Mouse (Mus musculus) Patski (cell line): ENCODE measurements at regions not wholly inside any gene's neighbourhood (a gene's known extent, or its start where the extent isn't known, plus 50 kb on each side); places are given as distances from the start of the nearest gene placed in this dataset.
A peak's percentile ranks its signal among the peaks of the same experiment; 100 is the strongest.
"Not testable (repeated sequence)": the region's sequence is repeated elsewhere in the genome, so short reads cannot be mapped to it uniquely, and the experiment has no call there.

ENCODE experiments used
- ATAC-seq: fragments of 100-300 bp; one replicate; pipeline ENCODE4 v1.8.0; 2021
- CTCF ChIA-PET: fragments of 350-600 bp; sonication (Branson Sonifier 250); formaldehyde crosslinking; loops from one replicate; lab custom pipeline; 2022; ENCODE audit warnings: inconsistent platforms; lab: Charles Lee
- POLR2A ChIA-PET: fragments of 350-600 bp; sonication (Branson Sonifier 250); formaldehyde crosslinking; loops from one replicate; lab custom pipeline; 2022; ENCODE audit warnings: antibody characterized with exemption, inconsistent platforms; lab: Charles Lee
- DNase-seq: peaks from one replicate; pipeline ENCODE4 v3.0.0-alpha.2; 2011; ENCODE audit warnings: low read depth, low spot score
- H3K27me3 ChIP-seq: fragments of 371-371 bp; one replicate; pipeline ENCODE4 v1.5.1; 2021
- CTCF ChIP-seq: fragments of 100-300 bp; IDR thresholded peaks from one replicate; pipeline ENCODE4 v1.5.1; 2021
- in situ Hi-C: fragments of 300-500 bp; cut with MboI; formaldehyde crosslinking; loops from 3 replicates; pipeline ENCODE4 v1.11.1; 2018; ENCODE audit warnings: low pct_unique_long_range_greater_than_20kb, mixed read lengths

DNA sequence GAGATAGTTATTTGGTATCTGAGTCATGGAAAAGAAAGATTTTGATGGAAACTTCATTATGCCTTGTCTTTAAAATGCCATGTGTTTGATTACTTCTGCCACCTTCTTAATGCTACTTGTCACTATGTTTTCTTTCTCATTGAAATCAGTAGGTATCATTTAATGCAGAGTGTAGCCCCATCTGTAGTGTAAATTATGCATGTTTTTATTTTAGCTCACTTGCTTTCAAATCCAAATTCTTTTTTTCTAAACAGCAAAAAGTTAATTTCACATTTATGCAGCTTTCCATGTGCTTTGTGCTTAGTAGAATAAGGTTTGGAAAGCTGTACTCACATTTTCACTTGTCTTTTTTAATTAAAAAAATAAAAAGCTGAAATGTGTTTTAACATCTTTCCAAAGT is 748.0 kb upstream of the Epha7 start:
- ATAC-seq (no peak), DNase-seq (no peak)
- no peak for TF ChIP-seq CTCF
- in situ Hi-C loops: no loop called here
- no peaks in the 10 kb centered on the region for H3K27me3 ChIP-seq
- POLR2A ChIA-PET: no interaction called here
- CTCF ChIA-PET: no interaction called here

DNA sequence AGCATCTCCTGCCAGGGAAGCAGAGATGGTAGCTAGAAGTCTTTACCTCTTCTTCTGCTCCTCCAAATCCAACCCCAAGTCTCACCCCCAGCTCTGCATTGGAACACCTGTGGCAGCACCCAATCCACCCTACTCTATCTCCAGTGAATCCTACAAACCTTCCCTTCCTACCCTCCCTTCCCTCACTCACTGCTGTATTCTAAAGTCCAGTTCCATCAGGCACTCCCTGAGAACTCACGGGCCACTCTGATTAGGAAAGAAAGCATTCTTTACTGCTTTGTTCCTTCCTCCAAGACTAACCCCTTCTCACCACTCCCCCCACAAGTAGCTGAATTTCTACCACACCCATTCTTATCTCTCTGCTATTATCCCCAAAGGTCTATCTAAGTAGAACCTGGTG is 747.1 kb upstream of the Epha7 start:
- in situ Hi-C loops: no loop called here
- ChIA-PET CTCF (no interaction called here), POLR2A (no interaction called here)

DNA sequence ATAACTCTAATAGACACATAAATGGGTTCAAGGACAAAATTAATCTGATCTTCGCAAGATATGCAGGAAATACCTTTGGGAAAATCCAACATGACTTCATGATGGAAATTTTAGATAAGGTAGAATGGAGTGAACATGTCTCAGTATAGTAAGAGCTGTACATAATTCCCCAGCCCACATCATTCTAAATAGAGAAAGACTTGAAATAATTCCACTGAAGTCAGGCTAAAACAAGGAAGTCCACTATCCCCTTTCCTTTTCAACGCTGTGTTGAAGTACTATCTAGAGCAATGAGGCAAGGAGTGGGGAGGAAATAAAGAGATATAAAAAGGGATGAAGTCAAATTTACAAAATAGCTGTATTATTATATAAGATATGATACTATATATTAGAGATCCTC is 733.9 kb upstream of the Epha7 start:
- DNase-seq: no peak
- ChIA-PET CTCF (no interaction called here), POLR2A (no interaction called here)
- no peak for TF ChIP-seq CTCF
- in situ Hi-C loops: no loop called here
- H3K27me3 ChIP-seq: no peaks in the 10 kb centered on the region
- no peak for ATAC-seq

More for the DNA sequence above, 747.1 kb upstream of the Epha7 start:
- no peaks in the 10 kb centered on the region for H3K27me3 ChIP-seq
- no peak for TF ChIP-seq CTCF
- DNase-seq (no peak), ATAC-seq (no peak)

DNA sequence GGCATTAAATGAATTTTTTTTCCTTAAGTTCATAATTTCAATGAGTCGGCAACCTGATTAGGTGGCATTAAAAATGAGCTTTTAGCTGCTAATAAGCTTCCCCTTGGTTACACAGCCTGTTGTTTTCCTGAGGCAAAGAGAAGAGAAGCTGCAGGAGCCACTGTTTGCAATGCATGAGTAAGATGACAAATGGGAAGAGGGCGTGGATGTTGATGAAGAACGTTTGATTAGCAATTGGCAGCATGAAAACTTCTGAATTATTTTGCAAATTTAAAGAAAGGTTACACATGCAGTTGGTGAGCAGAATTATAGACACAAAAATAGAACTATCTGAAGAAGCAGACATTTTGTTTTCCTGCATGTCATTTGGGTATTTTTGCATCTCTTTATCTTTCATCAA is 720.1 kb upstream of the Epha7 start:
- TF ChIP-seq CTCF: no peak
- H3K27me3 ChIP-seq: no peaks in the 10 kb centered on the region
- CTCF ChIA-PET: no interaction called here
- POLR2A ChIA-PET: no interaction called here
- in situ Hi-C loops: no loop called here
- DNase-seq (no peak), ATAC-seq (no peak)

DNA sequence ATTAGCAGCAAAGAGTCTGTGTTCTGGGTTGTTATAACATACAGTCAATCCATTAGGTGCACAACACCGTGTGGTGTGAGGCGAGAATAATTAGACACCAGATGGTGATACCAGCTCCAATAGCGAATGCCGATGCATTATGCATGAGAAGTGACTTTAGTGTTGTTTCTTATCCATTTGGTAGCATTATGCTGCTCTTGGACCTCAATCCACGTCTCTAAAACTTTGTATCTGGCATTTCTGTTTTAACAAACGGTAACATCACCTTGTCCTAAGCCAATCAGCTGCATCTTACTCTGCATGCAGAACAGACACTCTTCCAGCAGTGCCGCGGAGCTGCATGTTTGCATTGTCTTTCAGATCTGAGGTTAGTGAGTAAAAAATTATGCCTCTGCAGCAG is 669.8 kb upstream of the Epha7 start:
- in situ Hi-C loops: no loop called here
- POLR2A ChIA-PET: no interaction called here

DNA sequence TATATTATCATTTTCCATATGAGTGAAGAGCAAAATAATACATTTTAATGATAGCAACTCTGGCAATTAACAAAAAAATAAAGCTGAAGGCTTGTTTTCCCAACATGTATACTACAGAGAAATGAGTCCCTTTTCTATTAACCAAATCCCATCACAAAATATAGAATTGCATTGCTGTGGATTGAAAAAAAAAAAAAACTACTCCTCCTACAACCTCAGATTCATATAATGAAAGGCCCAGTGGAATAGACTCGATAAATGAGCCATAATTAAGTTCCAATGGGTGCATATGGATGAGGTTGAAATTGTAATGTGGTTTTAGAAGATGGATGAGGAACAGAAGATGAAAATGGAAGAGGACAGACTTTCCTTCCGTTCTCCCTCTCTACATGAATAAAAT is 657.8 kb upstream of the Epha7 start:
- ATAC-seq (no peak), DNase-seq (no peak)
- no peak for TF ChIP-seq CTCF
- ChIA-PET POLR2A (no interaction called here), CTCF (no interaction called here)
- in situ Hi-C loops: no loop called here
- H3K27me3 ChIP-seq: no peaks in the 10 kb centered on the region

More for the DNA sequence above, 669.8 kb upstream of the Epha7 start:
- TF ChIP-seq CTCF: no peak
- CTCF ChIA-PET: no interaction called here
- ATAC-seq: no peak
- no peak for DNase-seq
- H3K27me3 ChIP-seq: no peaks in the 10 kb centered on the region

DNA sequence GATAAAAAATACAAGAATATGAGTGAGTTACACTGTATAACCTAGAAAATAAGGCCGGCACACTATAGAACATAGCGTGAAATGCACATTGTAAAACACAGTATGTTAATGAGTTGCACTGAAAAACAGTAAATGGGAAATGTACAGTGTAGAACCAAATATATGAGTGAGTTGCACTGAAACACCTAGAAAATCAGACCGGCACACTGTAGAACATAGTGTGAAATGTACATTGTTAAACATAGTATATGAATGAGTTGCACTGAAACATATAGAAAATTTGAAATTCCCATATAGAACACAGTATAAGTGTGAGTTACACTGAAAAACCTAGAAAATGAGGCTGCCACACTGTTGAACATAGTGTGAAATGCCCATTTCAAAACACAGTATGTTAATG is 636.2 kb upstream of the Epha7 start:
- in situ Hi-C loops: no loop called here

DNA sequence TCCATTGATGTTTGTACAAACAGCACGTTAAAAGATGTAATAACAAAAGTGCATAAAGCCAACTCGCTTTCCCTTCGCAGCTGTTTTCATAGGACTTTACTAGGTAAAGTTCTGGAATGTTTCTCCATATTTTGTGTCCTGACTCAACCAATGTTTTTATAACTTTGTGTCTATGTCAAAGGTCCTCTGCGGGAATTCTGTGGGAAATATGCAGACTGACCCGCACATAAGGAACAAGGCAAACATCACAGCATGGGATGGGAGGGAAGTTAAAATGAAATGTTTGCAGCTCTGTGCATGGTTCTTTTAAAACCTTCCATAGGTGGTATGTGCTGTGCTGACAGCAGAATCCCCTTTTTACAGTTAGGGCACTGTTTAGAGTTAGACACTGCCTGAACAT is 622.1 kb upstream of the Epha7 start:
- DNase-seq (no peak), ATAC-seq (no peak)
- no peaks in the 10 kb centered on the region for H3K27me3 ChIP-seq
- in situ Hi-C loops: no loop called here
- CTCF ChIA-PET: no interaction called here
- no peak for TF ChIP-seq CTCF
- POLR2A ChIA-PET: no interaction called here

More for the DNA sequence above, 636.2 kb upstream of the Epha7 start:
- CTCF ChIA-PET: no interaction called here
- TF ChIP-seq CTCF: no peak
- POLR2A ChIA-PET: no interaction called here
- ATAC-seq (peak; percentile 100), DNase-seq (peak; percentile 99)
- H3K27me3 ChIP-seq: no peaks in the 10 kb centered on the region

DNA sequence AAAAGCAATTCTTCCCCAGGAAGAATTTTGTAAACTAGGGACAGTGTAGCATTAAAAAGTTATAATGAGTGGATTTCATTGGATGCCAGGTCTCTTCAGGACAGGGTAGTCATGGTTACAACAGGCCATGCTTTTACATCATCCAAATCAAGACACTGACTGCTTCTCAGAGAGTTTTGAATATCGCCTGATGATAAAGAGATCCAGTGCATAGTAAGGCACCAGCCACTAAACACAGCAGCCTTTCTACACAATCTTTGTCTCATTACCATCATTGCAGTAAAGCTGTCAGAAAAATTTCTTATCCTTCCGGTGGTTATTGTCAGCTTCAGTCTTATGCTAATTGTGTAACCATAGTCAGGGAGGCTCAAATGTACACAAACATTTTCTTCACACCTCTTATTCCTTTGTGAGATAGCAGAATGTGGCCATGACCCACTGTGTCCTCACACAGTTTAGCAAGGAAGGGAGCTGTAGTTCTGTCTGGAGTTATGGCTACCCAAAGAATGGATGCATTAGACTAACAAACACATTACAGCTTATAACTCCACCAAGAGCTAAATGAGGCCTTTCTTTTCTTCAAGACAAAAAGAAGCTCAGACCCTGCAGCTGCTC is 585.2 kb upstream of the Epha7 start:
- H3K27me3 ChIP-seq: no peaks in the 10 kb centered on the region
- no peak for TF ChIP-seq CTCF
- ATAC-seq (no peak), DNase-seq (no peak)
- POLR2A ChIA-PET: no interaction called here
- in situ Hi-C loops: no loop called here
- CTCF ChIA-PET: no interaction called here

DNA sequence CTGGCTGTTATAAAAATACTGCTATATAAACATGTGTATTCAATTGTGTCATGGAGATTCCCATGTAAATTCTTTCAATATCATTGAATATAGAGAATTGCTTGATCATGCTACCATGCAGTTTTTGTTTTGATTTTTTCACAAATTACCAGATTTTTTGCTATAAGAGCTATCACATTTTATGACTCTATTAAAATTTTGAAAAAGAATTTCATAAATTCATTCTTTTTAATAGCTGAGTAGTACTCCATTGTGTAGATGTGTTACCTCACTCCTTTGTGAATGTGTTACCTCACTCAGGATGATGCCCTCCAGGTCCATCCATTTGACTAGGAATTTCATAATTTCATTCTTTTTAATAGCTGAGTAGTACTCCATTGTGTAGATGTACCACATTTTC is 577.4 kb upstream of the Epha7 start:
- CTCF ChIA-PET, in situ Hi-C loops, ATAC-seq, H3K27me3 ChIP-seq, DNase-seq, POLR2A ChIA-PET: not testable (repeated sequence)

DNA sequence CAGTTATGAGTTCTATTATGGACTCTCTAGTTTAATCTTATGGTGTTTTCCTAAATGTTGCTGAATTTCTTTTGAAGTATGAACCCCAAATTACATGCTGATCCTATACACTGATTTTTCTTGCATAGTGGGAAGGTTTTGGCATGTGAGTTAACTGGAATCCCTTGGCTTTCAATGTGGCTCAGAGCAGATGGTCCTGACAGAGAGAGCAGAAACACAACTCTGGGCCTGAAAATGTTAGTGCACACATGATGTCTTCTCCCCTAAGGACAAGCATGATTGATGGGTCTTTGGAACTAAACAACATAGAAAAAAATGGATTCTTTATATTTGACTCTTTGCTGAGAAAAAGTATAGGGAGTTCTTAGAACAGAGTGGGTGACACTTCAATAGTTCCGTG is 570.7 kb upstream of the Epha7 start:
- no peaks in the 10 kb centered on the region for H3K27me3 ChIP-seq
- ChIA-PET CTCF (no interaction called here), POLR2A (no interaction called here)
- in situ Hi-C loops: no loop called here
- no peak for ATAC-seq
- no peak for TF ChIP-seq CTCF
- DNase-seq: no peak
